Mouse (Mus musculus): Measurements from ENCODE around the gene Ccdc141.

DNA sequence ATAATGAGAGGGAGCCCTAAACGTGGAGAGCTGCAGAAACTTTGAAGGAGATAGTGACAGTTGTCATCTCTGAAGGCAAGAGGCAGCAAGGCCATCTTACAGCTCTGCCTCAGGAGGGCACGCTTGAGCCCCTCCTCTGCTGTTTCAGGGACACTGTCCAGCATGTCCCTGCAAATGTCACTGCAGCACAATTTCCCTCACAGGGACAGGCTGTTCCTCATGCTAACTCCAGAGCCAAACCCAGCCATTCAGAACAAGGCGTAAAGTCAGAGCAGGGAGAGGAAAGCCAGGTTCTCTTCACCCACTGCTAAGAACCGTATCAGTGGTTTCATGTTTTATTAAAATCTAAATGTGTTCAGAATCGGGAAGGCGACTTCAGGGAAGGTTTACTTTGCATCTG is 192.8 kb downstream of the Ccdc141 start:
- TF ChIP-seq CTCF (IDR thresholded peaks at IDR 0.05): no peak
- no peak for TF ChIP-seq EP300 (IDR thresholded peaks at IDR 0.05)
